Mouse (Mus musculus) ES-E14 (cell line): ENCODE measurements at regions not wholly inside any gene's neighbourhood (a gene's known extent, or its start where the extent isn't known, plus 50 kb on each side); places are given as distances from the start of the nearest gene placed in this dataset.

Source experiments
- DNase-seq: peaks from one replicate; pipeline ENCODE4 v3.0.0-alpha.2; 2013; ENCODE audit warnings: low read depth, low spot score
- H3K27ac ChIP-seq: 2 replicates; pipeline ENCODE4 v1.5.1; 2012; ENCODE audit warnings: low read depth, mild to moderate bottlenecking, low read length, moderate library complexity, mixed read lengths; ENCODE audit not compliant: poor library complexity, insufficient read depth, severe bottlenecking
- H3K36me3 ChIP-seq: 2 replicates; pipeline ENCODE4 v1.6.1; 2012; ENCODE audit warnings: mild to moderate bottlenecking, low read length, moderate library complexity, mixed read lengths; ENCODE audit not compliant: control insufficient read depth, poor library complexity, insufficient read depth, severe bottlenecking
- H3K4me1 ChIP-seq, 2 experiments: fragments of 150-350 bp in 1 of 2; sonication (generic) in 1 of 2; 2 replicates each; pipeline ENCODE4 v1.6.1; 2012; ENCODE audit warnings: low read length in 2 of 2, mild to moderate bottlenecking in 1 of 2, mixed read lengths in 1 of 2; ENCODE audit not compliant: control insufficient read depth in 2 of 2, insufficient read depth in 2 of 2, poor library complexity in 1 of 2
- H3K4me3 ChIP-seq, 2 experiments: fragments of 150-350 bp in 1 of 2; sonication (generic) in 1 of 2; 2 replicates each; pipeline ENCODE4 v1.5.1; 2012; ENCODE audit warnings: low read length in 2 of 2, low read depth in 1 of 2, mild to moderate bottlenecking in 1 of 2, mixed read lengths in 1 of 2; ENCODE audit not compliant: insufficient read depth in 1 of 2, poor library complexity in 1 of 2, severe bottlenecking in 1 of 2
- H3K9ac ChIP-seq: 2 replicates; pipeline ENCODE4 v1.6.1; 2012; ENCODE audit warnings: low read depth, mild to moderate bottlenecking, low read length, mixed read lengths; ENCODE audit not compliant: poor library complexity, insufficient read depth, severe bottlenecking
- H3K9me3 ChIP-seq: fragments of 150-350 bp; sonication (generic); 2 replicates; pipeline ENCODE4 v1.6.1; 2012; ENCODE audit warnings: low read depth, mild to moderate bottlenecking, low read length; ENCODE audit not compliant: control insufficient read depth, insufficient read depth
- CHD2 ChIP-seq: IDR thresholded peaks from 2 replicates; pipeline ENCODE4 v1.6.1; 2014; ENCODE audit warnings: mild to moderate bottlenecking, low read depth, low read length, inconsistent platforms
- HCFC1 ChIP-seq: IDR thresholded peaks from 2 replicates; pipeline ENCODE4 v1.6.1; 2012; ENCODE audit warnings: low read length, inconsistent platforms, borderline replicate concordance; ENCODE audit not compliant: insufficient read depth
- MAFK ChIP-seq: IDR thresholded peaks from 2 replicates; pipeline ENCODE4 v1.6.1; 2014; ENCODE audit warnings: mild to moderate bottlenecking, low read depth, low read length, inconsistent platforms; ENCODE audit not compliant: insufficient read depth
- ZC3H11A ChIP-seq: IDR thresholded peaks from 2 replicates; pipeline ENCODE4 v1.6.1; 2012; ENCODE audit warnings: low read depth, mild to moderate bottlenecking, inconsistent platforms, low read length, borderline replicate concordance
- ZNF384 ChIP-seq: IDR thresholded peaks from 2 replicates; pipeline ENCODE4 v1.6.1; 2012; ENCODE audit warnings: low read depth, low read length, inconsistent platforms
- in situ Hi-C, 2 experiments: fragments of 600-800 bp; cut with MboI; formaldehyde crosslinking; loops; one replicate each; pipeline ENCODE4 v1.15.1; 2025; ENCODE audit warnings: low sequenced_read_pairs in 2 of 2, inconsistent platforms in 1 of 2; ENCODE audit not compliant: unreplicated experiment in 2 of 2

DNA sequence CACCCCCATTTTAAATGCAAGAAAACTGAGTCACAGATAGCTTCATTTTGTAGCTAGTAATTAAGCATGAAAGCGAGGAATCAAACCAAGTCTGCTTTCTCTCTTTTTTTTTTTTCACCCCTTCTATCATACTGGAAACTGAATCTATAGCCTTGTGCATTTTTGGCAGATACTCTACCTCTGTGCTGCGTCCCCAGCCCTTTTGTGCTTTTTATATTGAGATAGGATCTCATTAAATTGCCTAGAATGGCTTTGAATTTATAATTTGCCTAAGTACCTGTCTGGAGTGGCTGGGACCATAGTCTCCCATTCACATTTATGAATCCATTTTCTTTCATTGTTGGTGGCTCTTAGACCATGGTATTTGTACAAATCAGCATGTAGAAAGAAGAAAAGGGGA, 209.9 kb upstream of the Fggy start:
- in situ Hi-C loops = no loop called here
- no peak for DNase-seq
- TF ChIP-seq ZC3H11A = no peak
- no peak for TF ChIP-seq CHD2
- no peak for TF ChIP-seq HCFC1
- no peak for TF ChIP-seq ZNF384
- TF ChIP-seq MAFK = no peak
- Histone ChIP-seq H3K4me3 (no peak overlapping the region), H3K36me3 (no peaks in the 10 kb centered on the region), H3K9me3 (no peaks in the 10 kb centered on the region), H3K4me1 (no peaks in the 10 kb centered on the region), H3K9ac (no peak overlapping the region), H3K27ac (no peak overlapping the region)

DNA sequence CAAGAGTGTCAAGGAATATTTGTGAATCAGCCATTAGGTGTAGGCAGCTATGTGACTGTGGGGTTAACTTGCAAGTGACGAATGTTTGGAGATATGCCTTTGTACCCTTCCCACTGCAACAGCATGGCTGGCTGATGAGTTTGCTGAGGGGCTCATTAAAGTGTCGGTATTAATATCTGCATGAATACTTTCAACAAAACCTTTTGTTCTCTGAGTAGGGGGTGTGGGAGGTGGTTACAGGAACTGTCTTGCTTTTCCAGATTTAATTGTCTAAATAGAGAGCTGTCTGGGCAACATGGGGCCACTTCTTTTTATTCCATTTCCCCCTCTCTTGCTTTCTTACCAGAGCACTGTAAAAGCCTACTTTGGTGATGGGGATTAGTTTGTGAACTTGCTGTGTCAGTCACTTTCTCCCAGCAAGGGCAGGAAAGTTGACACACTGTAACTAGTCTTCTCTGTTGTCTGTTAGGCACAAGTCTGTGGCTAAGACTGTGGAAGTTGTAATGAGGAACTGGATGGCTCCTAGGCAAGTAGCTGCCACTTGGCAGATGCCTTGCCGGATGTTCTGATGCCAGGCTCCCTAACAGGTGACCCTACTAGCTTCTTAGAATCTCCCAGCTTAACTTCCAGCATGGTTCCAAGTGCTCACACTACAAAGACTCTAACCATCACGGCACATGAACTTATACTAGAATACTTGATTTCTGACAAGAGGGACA, 208.7 kb upstream of the Fggy start:
- in situ Hi-C loops = no loop called here
- no peak overlapping the region for H3K4me3 ChIP-seq
- TF ChIP-seq CHD2 (no peak), ZC3H11A (no peak), HCFC1 (no peak), ZNF384 (no peak), MAFK (no peak)

DNA sequence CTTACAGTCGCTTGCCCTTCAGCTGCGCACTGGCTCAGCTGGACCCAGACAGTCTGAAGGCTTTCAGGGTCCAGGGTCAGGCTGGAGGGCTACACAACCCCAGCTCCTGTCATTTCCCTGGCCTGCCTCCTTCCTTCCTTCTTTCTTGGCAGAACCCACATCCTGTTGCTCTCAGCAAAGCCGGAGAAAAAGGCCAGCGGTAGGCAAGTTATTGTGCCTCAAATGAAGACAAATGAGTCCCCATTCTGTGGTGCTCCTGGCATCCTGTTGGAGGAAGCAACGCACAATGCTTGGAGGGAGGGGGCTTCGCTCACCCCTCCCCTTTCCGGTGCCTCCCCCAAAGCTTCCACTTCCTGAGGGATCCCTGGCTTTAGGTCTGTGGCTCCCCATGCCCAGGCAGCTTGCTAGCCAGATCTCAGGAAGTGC, 203.4 kb upstream of the Fggy start:
- no peak for TF ChIP-seq ZNF384
- no peak for TF ChIP-seq MAFK
- TF ChIP-seq HCFC1 = no peak
- no peak for TF ChIP-seq CHD2
- no peak for TF ChIP-seq ZC3H11A
- no peaks in the 10 kb centered on the region for H3K9me3 ChIP-seq
- in situ Hi-C loops = no loop called here
- H3K4me1 ChIP-seq = 0 out of 4 replicates have a peak, but pooled peaks cover 0 to 2% of the 10 kb centered on the region in 2 experiments
- H3K27ac ChIP-seq = no peak overlapping the region
- no peak overlapping the region for H3K4me3 ChIP-seq
- DNase-seq = no peak
- no peak overlapping the region for H3K9ac ChIP-seq
- no peaks in the 10 kb centered on the region for H3K36me3 ChIP-seq

More for the DNA sequence above, 208.7 kb upstream of the Fggy start:
- DNase-seq = no peak
- Histone ChIP-seq H3K36me3 (no peaks in the 10 kb centered on the region), H3K4me1 (no peaks in the 10 kb centered on the region), H3K9me3 (no peaks in the 10 kb centered on the region), H3K9ac (no peak overlapping the region), H3K27ac (no peak overlapping the region)

DNA sequence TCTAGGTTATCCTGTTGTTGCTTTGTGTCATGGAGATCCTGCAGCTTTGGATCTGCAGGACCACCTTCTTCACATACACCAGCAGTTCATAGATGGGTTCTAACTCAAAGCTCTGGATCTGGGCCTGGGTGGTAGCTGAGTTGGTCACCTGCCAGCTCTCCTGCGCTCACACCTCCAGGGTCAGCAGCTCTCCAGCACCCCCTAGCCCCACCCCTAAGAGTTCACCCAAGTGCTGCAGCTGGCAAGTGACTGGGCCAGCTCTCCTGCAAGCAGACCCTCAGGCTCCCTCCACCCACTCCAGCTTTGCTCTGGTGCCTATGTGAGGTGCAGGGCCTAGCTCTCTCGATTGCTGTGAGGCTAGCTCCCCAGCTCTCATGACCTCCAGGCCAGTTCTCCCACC, 198.6 kb upstream of the Fggy start:
- no peaks in the 10 kb centered on the region for H3K36me3 ChIP-seq

More for the DNA sequence above, 198.6 kb upstream of the Fggy start:
- no peak overlapping the region for H3K9ac ChIP-seq
- no peak overlapping the region for H3K4me3 ChIP-seq
- no peak for TF ChIP-seq HCFC1
- no peak for TF ChIP-seq ZC3H11A
- no peak for TF ChIP-seq CHD2
- TF ChIP-seq MAFK = no peak
- no peak for TF ChIP-seq ZNF384
- in situ Hi-C loops = no loop called here
- no peak overlapping the region for H3K27ac ChIP-seq
- no peak for DNase-seq
- H3K4me1 ChIP-seq = peaks cover 0 to 4% of the 10 kb centered on the region in 2 experiments; a peak in 1 of 4 replicates
- H3K9me3 ChIP-seq = no peaks in the 10 kb centered on the region
